Mouse (Mus musculus): ENCODE data around the gene Cbx7. TPM values are rescaled to one million over a fixed set of nuclear protein-coding genes. Genes with fewer than 3 reads are reported as not detected.

Gene Cbx7
- polyA plus RNA-seq, 1 experiment = 32.8 TPM

- peaks cover 3% of the 10 kb centered on the region; the same call in 1 of the 2 replicates for H3K4me1 ChIP-seq (ENCODE audit: control insufficient read depth, insufficient read depth, insufficient read length, low read length)
- H3K36me3 ChIP-seq (ENCODE audit: control insufficient read depth, insufficient read depth, low read length) = no peaks in the 10 kb centered on the region
- TF ChIP-seq CTCF (IDR thresholded peaks at IDR 0.05; ENCODE audit: extremely low read depth, insufficient read length, insufficient replicate concordance, low read depth, low read length) (peak; percentile 57; the same call in 1 of the 2 replicates), POLR2A (IDR thresholded peaks at IDR 0.05; ENCODE audit: low read depth, low read length) (no peak)
- peak overlapping the region; percentile 27 for H3K4me3 ChIP-seq (ENCODE audit: low read depth, low read length)
- no peak overlapping the region for H3K27ac ChIP-seq (ENCODE audit: insufficient read depth, low read depth, low read length)
- WGBS = 7% methylated on average over 24 of the region's 24 CpGs
- no peaks in the 10 kb centered on the region; the same call in 1 of the 2 replicates for H3K27me3 ChIP-seq (ENCODE audit: control insufficient read depth, insufficient read depth, low read length)
These were observed 20.5 kb downstream of the Cbx7 start for GRCm38 (mm10) chr15:79950250-79951025.

- no peak overlapping the region for H3K27ac ChIP-seq (ENCODE audit: insufficient read depth, low read depth, low read length)
- 56% methylated on average over 6 of the region's 6 CpGs for WGBS
- TF ChIP-seq POLR2A (IDR thresholded peaks at IDR 0.05; ENCODE audit: low read depth, low read length) (no peak), CTCF (IDR thresholded peaks at IDR 0.05; ENCODE audit: extremely low read depth, insufficient read length, insufficient replicate concordance, low read depth, low read length) (peak; percentile 16; the same call in 1 of the 2 replicates)
These were observed 23.2 kb downstream of the Cbx7 start for GRCm38 (mm10) chr15:79947681-79948080.

GRCm38 (mm10) chr15:79946790-79947189 lies 24.1 kb downstream of the Cbx7 start:
- TF ChIP-seq POLR2A (IDR thresholded peaks at IDR 0.05; ENCODE audit: low read depth, low read length) (no peak), CTCF (IDR thresholded peaks at IDR 0.05; ENCODE audit: extremely low read depth, insufficient read length, insufficient replicate concordance, low read depth, low read length) (peak; percentile 25; the same call in 1 of the 2 replicates)
- Histone ChIP-seq H3K36me3 (ENCODE audit: control insufficient read depth, insufficient read depth, low read length) (no peaks in the 10 kb centered on the region), H3K27me3 (ENCODE audit: control insufficient read depth, insufficient read depth, low read length) (no peaks in the 10 kb centered on the region; the same call in 1 of the 2 replicates), H3K4me1 (ENCODE audit: control insufficient read depth, insufficient read depth, insufficient read length, low read length) (peaks cover 3% of the 10 kb centered on the region; the same call in 1 of the 2 replicates), H3K27ac (ENCODE audit: insufficient read depth, low read depth, low read length) (no peak overlapping the region), H3K4me3 (ENCODE audit: low read depth, low read length) (no peak overlapping the region)
- WGBS = 74% methylated on average over 9 of the region's 9 CpGs

More at GRCm38 (mm10) chr15:79947681-79948080, 23.2 kb downstream of the Cbx7 start:
- Histone ChIP-seq H3K4me3 (ENCODE audit: low read depth, low read length) (no peak overlapping the region), H3K27me3 (ENCODE audit: control insufficient read depth, insufficient read depth, low read length) (no peaks in the 10 kb centered on the region; the same call in 1 of the 2 replicates), H3K4me1 (ENCODE audit: control insufficient read depth, insufficient read depth, insufficient read length, low read length) (peaks cover 3% of the 10 kb centered on the region; the same call in 1 of the 2 replicates), H3K36me3 (ENCODE audit: control insufficient read depth, insufficient read depth, low read length) (no peaks in the 10 kb centered on the region)

- Histone ChIP-seq H3K4me3 (ENCODE audit: low read depth, low read length) (no peak overlapping the region), H3K27ac (ENCODE audit: insufficient read depth, low read depth, low read length) (no peak overlapping the region), H3K36me3 (ENCODE audit: control insufficient read depth, insufficient read depth, low read length) (no peaks in the 10 kb centered on the region), H3K27me3 (ENCODE audit: control insufficient read depth, insufficient read depth, low read length) (no peaks in the 10 kb centered on the region; the same call in 1 of the 2 replicates), H3K4me1 (ENCODE audit: control insufficient read depth, insufficient read depth, insufficient read length, low read length) (peaks cover 3% of the 10 kb centered on the region; the same call in 1 of the 2 replicates)
- TF ChIP-seq CTCF (IDR thresholded peaks at IDR 0.05; ENCODE audit: extremely low read depth, insufficient read length, insufficient replicate concordance, low read depth, low read length) (peak; percentile 91; the same call in 1 of the 2 replicates), POLR2A (IDR thresholded peaks at IDR 0.05; ENCODE audit: low read depth, low read length) (no peak)
- 5% methylated on average over 4 of the region's 4 CpGs for WGBS
These were observed 24.9 kb downstream of the Cbx7 start for GRCm38 (mm10) chr15:79946022-79946421.

GRCm38 (mm10) chr15:79944948-79945347 lies 26.0 kb downstream of the Cbx7 start:
- Histone ChIP-seq H3K27ac (ENCODE audit: insufficient read depth, low read depth, low read length) (no peak overlapping the region), H3K36me3 (ENCODE audit: control insufficient read depth, insufficient read depth, low read length) (no peaks in the 10 kb centered on the region), H3K27me3 (ENCODE audit: control insufficient read depth, insufficient read depth, low read length) (no peaks in the 10 kb centered on the region), H3K4me1 (ENCODE audit: control insufficient read depth, insufficient read depth, insufficient read length, low read length) (no peaks in the 10 kb centered on the region), H3K4me3 (ENCODE audit: low read depth, low read length) (no peak overlapping the region)
- 68% methylated on average over 5 of the region's 5 CpGs for WGBS
- TF ChIP-seq POLR2A (IDR thresholded peaks at IDR 0.05; ENCODE audit: low read depth, low read length) (no peak), CTCF (IDR thresholded peaks at IDR 0.05; ENCODE audit: extremely low read depth, insufficient read length, insufficient replicate concordance, low read depth, low read length) (no peak)

- Histone ChIP-seq H3K27me3 (ENCODE audit: control insufficient read depth, insufficient read depth, low read length) (no peaks in the 10 kb centered on the region; the same call in 1 of the 2 replicates), H3K4me1 (ENCODE audit: control insufficient read depth, insufficient read depth, insufficient read length, low read length) (no peaks in the 10 kb centered on the region), H3K4me3 (ENCODE audit: low read depth, low read length) (no peak overlapping the region), H3K27ac (ENCODE audit: insufficient read depth, low read depth, low read length) (no peak overlapping the region), H3K36me3 (ENCODE audit: control insufficient read depth, insufficient read depth, low read length) (no peaks in the 10 kb centered on the region)
- WGBS = 91% methylated on average over 3 of the region's 3 CpGs
- no peak for TF ChIP-seq CTCF (IDR thresholded peaks at IDR 0.05; ENCODE audit: extremely low read depth, insufficient read length, insufficient replicate concordance, low read depth, low read length)
- TF ChIP-seq POLR2A (IDR thresholded peaks at IDR 0.05; ENCODE audit: low read depth, low read length) = no peak
These were observed 27.3 kb downstream of the Cbx7 start for GRCm38 (mm10) chr15:79943584-79943983.

GRCm38 (mm10) chr15:79942541-79942940 lies 28.4 kb downstream of the Cbx7 start:
- Histone ChIP-seq H3K4me3 (ENCODE audit: low read depth, low read length) (no peak overlapping the region), H3K27me3 (ENCODE audit: control insufficient read depth, insufficient read depth, low read length) (no peaks in the 10 kb centered on the region; the same call in 1 of the 2 replicates), H3K4me1 (ENCODE audit: control insufficient read depth, insufficient read depth, insufficient read length, low read length) (no peaks in the 10 kb centered on the region), H3K27ac (ENCODE audit: insufficient read depth, low read depth, low read length) (no peak overlapping the region), H3K36me3 (ENCODE audit: control insufficient read depth, insufficient read depth, low read length) (no peaks in the 10 kb centered on the region)
- 86% methylated on average over 6 of the region's 6 CpGs for WGBS
- no peak for TF ChIP-seq POLR2A (IDR thresholded peaks at IDR 0.05; ENCODE audit: low read depth, low read length)
- no peak for TF ChIP-seq CTCF (IDR thresholded peaks at IDR 0.05; ENCODE audit: extremely low read depth, insufficient read length, insufficient replicate concordance, low read depth, low read length)

Measured in small intestine, adult 2 months (tissue).